Mouse (Mus musculus): ENCODE measurements around the gene Fam213a. TPM values are rescaled to one million over a fixed set of nuclear protein-coding genes. Genes with fewer than 3 reads are reported as not detected.
A peak's percentile ranks its signal among the peaks of the same experiment; 100 is the strongest.
"Not testable (repeated sequence)": the region's sequence is repeated elsewhere in the genome, so short reads cannot be mapped to it uniquely, and the experiment has no call there.

The Fam213a gene
- polyA plus RNA-seq (2012; ENCODE audit: insufficient read depth, insufficient read length, missing spikeins), result 532 and 638 TPM in 2 replicates

GRCm38 (mm10) chr14:41013630-41014613 is at the start of gene Fam213a:
Gene Fam213a, minus strand, starts transcription at chr14:41013788.
- Histone ChIP-seq H3K4me1 (ENCODE audit: control insufficient read depth, insufficient read depth, insufficient read length, low read length) (peaks cover 10% of the 10 kb centered on the region; the same call in 1 of the 2 replicates), H3K27ac (replicated peaks; ENCODE audit: low read depth, low read length) (peak within 1 kb of the TSS; percentile 97), H3K4me3 (ENCODE audit: insufficient read depth, low read depth, low read length) (peak within 1 kb of the TSS; percentile 80)

- not testable (repeated sequence) for H3K27ac ChIP-seq (replicated peaks; ENCODE audit: low read depth, low read length); H3K4me3 ChIP-seq (ENCODE audit: insufficient read depth, low read depth, low read length); H3K4me1 ChIP-seq (ENCODE audit: control insufficient read depth, insufficient read depth, insufficient read length, low read length)
Observed at GRCm38 (mm10) chr14:41053190-41053589, 39.6 kb upstream of the Fam213a start.

GRCm38 (mm10) chr14:41052481-41052880 is 38.9 kb upstream of the Fam213a start:
- H3K27ac ChIP-seq (replicated peaks; ENCODE audit: low read depth, low read length), result no peak overlapping the region
- no peak overlapping the region for H3K4me3 ChIP-seq (ENCODE audit: insufficient read depth, low read depth, low read length)
- H3K4me1 ChIP-seq (ENCODE audit: control insufficient read depth, insufficient read depth, insufficient read length, low read length), result no peaks in the 10 kb centered on the region

GRCm38 (mm10) chr14:41050471-41050870 is 36.9 kb upstream of the Fam213a start:
- Histone ChIP-seq H3K27ac (replicated peaks; ENCODE audit: low read depth, low read length) (no peak overlapping the region), H3K4me3 (ENCODE audit: insufficient read depth, low read depth, low read length) (no peak overlapping the region), H3K4me1 (ENCODE audit: control insufficient read depth, insufficient read depth, insufficient read length, low read length) (no peaks in the 10 kb centered on the region)

- Histone ChIP-seq H3K27ac (replicated peaks; ENCODE audit: low read depth, low read length) (no peak overlapping the region), H3K4me3 (ENCODE audit: insufficient read depth, low read depth, low read length) (no peak overlapping the region), H3K4me1 (ENCODE audit: control insufficient read depth, insufficient read depth, insufficient read length, low read length) (no peaks in the 10 kb centered on the region)
Observed at GRCm38 (mm10) chr14:41047402-41047801, 33.8 kb upstream of the Fam213a start.

- Histone ChIP-seq H3K27ac (replicated peaks; ENCODE audit: low read depth, low read length) (no peak overlapping the region), H3K4me1 (ENCODE audit: control insufficient read depth, insufficient read depth, insufficient read length, low read length) (no peaks in the 10 kb centered on the region)
Observed at GRCm38 (mm10) chr14:41035146-41035798, 21.7 kb upstream of the Fam213a start.

GRCm38 (mm10) chr14:41033135-41034110 is 19.8 kb upstream of the Fam213a start:
- Histone ChIP-seq H3K27ac (replicated peaks; ENCODE audit: low read depth, low read length) (no peak overlapping the region), H3K4me1 (ENCODE audit: control insufficient read depth, insufficient read depth, insufficient read length, low read length) (no peaks in the 10 kb centered on the region), H3K4me3 (ENCODE audit: insufficient read depth, low read depth, low read length) (no peak overlapping the region)

More at GRCm38 (mm10) chr14:41035146-41035798, 21.7 kb upstream of the Fam213a start:
- H3K4me3 ChIP-seq (ENCODE audit: insufficient read depth, low read depth, low read length), result no peak overlapping the region

GRCm38 (mm10) chr14:41030989-41031513 is 17.5 kb upstream of the Fam213a start:
- Histone ChIP-seq H3K27ac (replicated peaks; ENCODE audit: low read depth, low read length) (no peak overlapping the region), H3K4me3 (ENCODE audit: insufficient read depth, low read depth, low read length) (no peak overlapping the region), H3K4me1 (ENCODE audit: control insufficient read depth, insufficient read depth, insufficient read length, low read length) (no peaks in the 10 kb centered on the region)

- Histone ChIP-seq H3K27ac (replicated peaks; ENCODE audit: low read depth, low read length) (no peak overlapping the region), H3K4me1 (ENCODE audit: control insufficient read depth, insufficient read depth, insufficient read length, low read length) (no peaks in the 10 kb centered on the region), H3K4me3 (ENCODE audit: insufficient read depth, low read depth, low read length) (no peak overlapping the region)
Observed at GRCm38 (mm10) chr14:41029303-41029702, 15.7 kb upstream of the Fam213a start.

GRCm38 (mm10) chr14:41025594-41026284 is 12.2 kb upstream of the Fam213a start:
- Histone ChIP-seq H3K4me1 (ENCODE audit: control insufficient read depth, insufficient read depth, insufficient read length, low read length) (no peaks in the 10 kb centered on the region), H3K4me3 (ENCODE audit: insufficient read depth, low read depth, low read length) (no peak overlapping the region), H3K27ac (replicated peaks; ENCODE audit: low read depth, low read length) (no peak overlapping the region)

- Histone ChIP-seq H3K4me1 (ENCODE audit: control insufficient read depth, insufficient read depth, insufficient read length, low read length) (no peaks in the 10 kb centered on the region), H3K4me3 (ENCODE audit: insufficient read depth, low read depth, low read length) (no peak overlapping the region), H3K27ac (replicated peaks; ENCODE audit: low read depth, low read length) (no peak overlapping the region)
Observed at GRCm38 (mm10) chr14:41025087-41025486, 11.5 kb upstream of the Fam213a start.

- H3K4me3 ChIP-seq (ENCODE audit: insufficient read depth, low read depth, low read length), result no peak overlapping the region
- no peaks in the 10 kb centered on the region for H3K4me1 ChIP-seq (ENCODE audit: control insufficient read depth, insufficient read depth, insufficient read length, low read length)
- H3K27ac ChIP-seq (replicated peaks; ENCODE audit: low read depth, low read length), result no peak overlapping the region
Observed at GRCm38 (mm10) chr14:41021246-41021645, 7.7 kb upstream of the Fam213a start.

GRCm38 (mm10) chr14:41017460-41017859 is 3.9 kb upstream of the Fam213a start:
- H3K4me3 ChIP-seq (ENCODE audit: insufficient read depth, low read depth, low read length), result no peak overlapping the region
- H3K27ac ChIP-seq (replicated peaks; ENCODE audit: low read depth, low read length), result no peak overlapping the region
- peaks cover 3% of the 10 kb centered on the region; the same call in 1 of the 2 replicates for H3K4me1 ChIP-seq (ENCODE audit: control insufficient read depth, insufficient read depth, insufficient read length, low read length)
